Mouse (Mus musculus) bone marrow macrophage, adult 2 months (primary cell): ENCODE data around the gene Foxm1. TPM values are rescaled to one million over a fixed set of nuclear protein-coding genes. Genes with fewer than 3 reads are reported as not detected.

ENCODE experiments used
- H3K27ac ChIP-seq: 2 replicates; pipeline ENCODE4 v1.5.1; 2012; ENCODE audit warnings: low read depth, low read length; ENCODE audit not compliant: insufficient read depth
- H3K4me1 ChIP-seq: 2 replicates; pipeline ENCODE4 v1.6.1; 2012; ENCODE audit warnings: low read length; ENCODE audit not compliant: control insufficient read depth, insufficient read depth
- H3K4me3 ChIP-seq: 2 replicates; pipeline ENCODE4 v1.5.1; 2012; ENCODE audit warnings: mild to moderate bottlenecking, low read length, moderate library complexity; ENCODE audit not compliant: insufficient read depth
- CTCF ChIP-seq: IDR thresholded peaks from 2 replicates; pipeline ENCODE4 v1.5.1; 2012; ENCODE audit warnings: low read depth, mild to moderate bottlenecking, low read length, moderate library complexity
- POLR2A ChIP-seq: IDR thresholded peaks from 2 replicates; pipeline ENCODE4 v1.6.1; 2012; ENCODE audit warnings: mild to moderate bottlenecking, low read depth, low read length, borderline replicate concordance
- polyA plus RNA-seq: library from polyadenylated mRNA; stranded (reverse); fragments of >200 nt; gene quantifications from 2 replicates; pipeline ENCODE4 v1.2.4, GENCODE M21; 2012; ENCODE audit not compliant: missing spikeins, insufficient read depth, insufficient read length

Gene Foxm1
- polyA plus RNA-seq, 1 experiment, result 31.7 TPM

GRCm38 (mm10) chr6:128398996-128399395 is 36.2 kb downstream of the Foxm1 start, which contains the start of gene Nrip2:
Gene Nrip2 (plus strand): TSS chr6:128399296.
- no peaks in the 10 kb centered on the region for H3K4me1 ChIP-seq
- H3K27ac ChIP-seq, result no peak within 1 kb of the TSS
- no peak within 1 kb of the TSS for H3K4me3 ChIP-seq
- TF ChIP-seq CTCF (no peak), POLR2A (no peak)

GRCm38 (mm10) chr6:128399421-128400185 is 36.8 kb downstream of the Foxm1 start:
- H3K27ac ChIP-seq, result no peak overlapping the region
- no peak overlapping the region for H3K4me3 ChIP-seq
- no peaks in the 10 kb centered on the region for H3K4me1 ChIP-seq
- TF ChIP-seq CTCF (no peak), POLR2A (no peak)

- no peak for TF ChIP-seq POLR2A
- TF ChIP-seq CTCF, result no peak
- Histone ChIP-seq H3K4me3 (no peak overlapping the region), H3K4me1 (peaks cover 21% of the 10 kb centered on the region)
These were observed 41.9 kb downstream of the Foxm1 start for GRCm38 (mm10) chr6:128404708-128405107.

GRCm38 (mm10) chr6:128408544-128409125 is 45.9 kb downstream of the Foxm1 start:
- H3K27ac ChIP-seq, result 0 out of 2 replicates have a peak overlapping the region, but pooled peaks have one; percentile 0
- H3K4me1 ChIP-seq, result peaks cover 21% of the 10 kb centered on the region
- H3K4me3 ChIP-seq, result no peak overlapping the region
- TF ChIP-seq CTCF, result no peak
- no peak for TF ChIP-seq POLR2A

More at GRCm38 (mm10) chr6:128404708-128405107, 41.9 kb downstream of the Foxm1 start:
- H3K27ac ChIP-seq, result no peak overlapping the region

- Histone ChIP-seq H3K4me1 (peaks cover 21% of the 10 kb centered on the region), H3K27ac (no peak overlapping the region), H3K4me3 (no peak overlapping the region)
- no peak for TF ChIP-seq POLR2A
- no peak for TF ChIP-seq CTCF
These were observed 47.5 kb downstream of the Foxm1 start for GRCm38 (mm10) chr6:128410305-128410704.

GRCm38 (mm10) chr6:128411115-128411514 is 48.3 kb downstream of the Foxm1 start:
- H3K4me3 ChIP-seq, result no peak overlapping the region
- H3K27ac ChIP-seq, result no peak overlapping the region
- TF ChIP-seq CTCF, result no peak
- no peak for TF ChIP-seq POLR2A
- peaks cover 18% of the 10 kb centered on the region for H3K4me1 ChIP-seq

- TF ChIP-seq CTCF, result no peak
- TF ChIP-seq POLR2A, result no peak
- no peak overlapping the region for H3K27ac ChIP-seq
- H3K4me1 ChIP-seq, result no peaks in the 10 kb centered on the region; the same call in 1 of the 2 replicates
- H3K4me3 ChIP-seq, result no peak overlapping the region
These were observed 53.4 kb downstream of the Foxm1 start for GRCm38 (mm10) chr6:128416169-128416568.

- Histone ChIP-seq H3K4me3 (no peak overlapping the region), H3K27ac (no peak overlapping the region), H3K4me1 (peaks cover 3% of the 10 kb centered on the region; the same call in 1 of the 2 replicates)
- TF ChIP-seq CTCF, result no peak
- no peak for TF ChIP-seq POLR2A
These were observed 55.3 kb downstream of the Foxm1 start for GRCm38 (mm10) chr6:128418076-128418475.

GRCm38 (mm10) chr6:128421036-128421435 is 58.3 kb downstream of the Foxm1 start:
- H3K4me1 ChIP-seq, result peaks cover 8% of the 10 kb centered on the region; the same call in 1 of the 2 replicates
- H3K4me3 ChIP-seq, result no peak overlapping the region
- H3K27ac ChIP-seq, result no peak overlapping the region
- TF ChIP-seq CTCF (no peak), POLR2A (no peak)

- Histone ChIP-seq H3K4me3 (no peak overlapping the region), H3K4me1 (peaks cover 8% of the 10 kb centered on the region; the same call in 1 of the 2 replicates)
- no peak for TF ChIP-seq CTCF
- TF ChIP-seq POLR2A, result no peak
These were observed 58.7 kb downstream of the Foxm1 start for GRCm38 (mm10) chr6:128421480-128421879.

More at GRCm38 (mm10) chr6:128421480-128421879, 58.7 kb downstream of the Foxm1 start:
- no peak overlapping the region for H3K27ac ChIP-seq
